Mouse (Mus musculus) liver (tissue): ENCODE measurements around the gene Armc6.

ENCODE experiments used
- DNase-seq: peaks from one replicate; pipeline ENCODE4 v3.0.0-alpha.2; 2020; ENCODE audit warnings: mixed read lengths

The Armc6 gene

GRCm38 (mm10) chr8:70188707-70189106 lies 45.6 kb downstream of the Armc6 start:
- DNase-seq, result no peak

GRCm38 (mm10) chr8:70183194-70183593 lies 51.1 kb downstream of the Armc6 start:
- no peak for DNase-seq

GRCm38 (mm10) chr8:70181903-70182252 lies 52.4 kb downstream of the Armc6 start:
- no peak for DNase-seq

GRCm38 (mm10) chr8:70181212-70181902 lies 52.9 kb downstream of the Armc6 start:
- DNase-seq, result peak; percentile 78

- no peak for DNase-seq
These were observed 55.2 kb downstream of the Armc6 start for GRCm38 (mm10) chr8:70179082-70179481.

- DNase-seq, result no peak
These were observed 56.0 kb downstream of the Armc6 start for GRCm38 (mm10) chr8:70178231-70178630.

GRCm38 (mm10) chr8:70174079-70174478 lies 60.2 kb downstream of the Armc6 start:
- DNase-seq, result no peak

- peak; percentile 77 for DNase-seq
These were observed 60.9 kb downstream of the Armc6 start for GRCm38 (mm10) chr8:70173320-70173719.

GRCm38 (mm10) chr8:70172043-70172681 lies 62.1 kb downstream of the Armc6 start, which contains the start of gene Tmem161a:
Tmem161a (plus strand) TSS chr8:70172356.
- peak; percentile 94 for DNase-seq

- peak; percentile 34 for DNase-seq
These were observed 63.0 kb downstream of the Armc6 start for GRCm38 (mm10) chr8:70171240-70171639.

GRCm38 (mm10) chr8:70170748-70171147 lies 63.5 kb downstream of the Armc6 start:
- DNase-seq, result no peak
